Mouse (Mus musculus) erythroblast, embryonic 14.5 days (primary cell): ENCODE results near the gene Ap2b1. TPM values are rescaled to one million over a fixed set of nuclear protein-coding genes. Genes with fewer than 3 reads are reported as not detected.

ENCODE experiments used
- H3K27me3 ChIP-seq: 2 replicates; pipeline ENCODE4 v1.6.1; 2012; ENCODE audit warnings: inconsistent platforms; ENCODE audit not compliant: control insufficient read depth
- H3K36me3 ChIP-seq: 2 replicates; pipeline ENCODE4 v1.6.1; 2012; ENCODE audit warnings: mild to moderate bottlenecking, inconsistent platforms; ENCODE audit not compliant: control insufficient read depth
- H3K4me1 ChIP-seq: 2 replicates; pipeline ENCODE4 v1.6.1; 2012; ENCODE audit warnings: inconsistent platforms; ENCODE audit not compliant: control insufficient read depth
- H3K4me3 ChIP-seq: replicated peaks from 2 replicates; pipeline ENCODE3; 2012; ENCODE audit warnings: moderate library complexity, mild to moderate bottlenecking, inconsistent platforms
- H3K9me3 ChIP-seq: 2 replicates; pipeline ENCODE4 v1.6.1; 2012; ENCODE audit warnings: low read length, inconsistent platforms, mixed read lengths; ENCODE audit not compliant: control insufficient read depth
- GATA1 ChIP-seq: IDR thresholded peaks from 2 replicates; pipeline ENCODE4 v1.6.1; 2012; ENCODE audit warnings: low read length, inconsistent platforms, mixed read lengths
- TAL1 ChIP-seq: IDR thresholded peaks from 3 replicates; pipeline ENCODE4 v1.6.1; 2012; ENCODE audit warnings: low read length, inconsistent platforms, mixed read lengths
- polyA plus RNA-seq: library from polyadenylated mRNA; stranded (reverse); fragments of >175 nt; gene quantifications from 2 replicates; pipeline ENCODE4 v1.2.3, GENCODE M21; 2012

Gene Ap2b1
- polyA plus RNA-seq, 1 experiment: 1.5 TPM

GRCm38 (mm10) chr11:83293182-83293581 lies 5.6 kb upstream of the Ap2b1 start:
- no peaks in the 10 kb centered on the region for H3K27me3 ChIP-seq
- H3K36me3 ChIP-seq: peaks cover 58% of the 10 kb centered on the region
- TF ChIP-seq GATA1 (no peak), TAL1 (no peak)
- H3K9me3 ChIP-seq: no peaks in the 10 kb centered on the region
- H3K4me1 ChIP-seq: peaks cover 83% of the 10 kb centered on the region
- peak overlapping the region; percentile 98 for H3K4me3 ChIP-seq

DNA sequence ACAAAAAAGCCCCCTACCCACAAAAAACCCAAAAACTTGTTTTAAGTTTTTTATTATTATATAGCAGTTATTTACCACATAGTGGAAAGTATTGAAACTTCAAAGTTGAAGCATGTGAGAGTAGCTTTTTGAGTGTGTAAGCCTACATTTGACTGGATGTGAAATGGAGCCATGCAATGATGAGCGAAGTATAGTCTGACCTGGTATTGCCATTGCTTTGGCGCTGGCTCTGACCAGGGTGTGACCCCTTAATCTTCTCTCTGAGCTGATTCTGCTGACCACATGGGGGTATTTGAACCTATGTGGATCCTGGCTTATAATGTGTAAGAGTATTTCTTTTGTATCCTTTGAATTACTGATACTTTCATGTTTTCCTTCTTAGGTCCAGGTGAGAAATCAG lies 4.7 kb upstream of the Ap2b1 start:
- H3K36me3 ChIP-seq: peaks cover 59% of the 10 kb centered on the region
- peak overlapping the region; percentile 98 for H3K4me3 ChIP-seq
- H3K27me3 ChIP-seq: no peaks in the 10 kb centered on the region
- TF ChIP-seq GATA1 (no peak), TAL1 (no peak)
- H3K4me1 ChIP-seq: peaks cover 82% of the 10 kb centered on the region
- no peaks in the 10 kb centered on the region for H3K9me3 ChIP-seq

GRCm38 (mm10) chr11:83297816-83298215 lies 1.0 kb upstream of the Ap2b1 start:
- no peak for TF ChIP-seq GATA1
- Histone ChIP-seq H3K36me3 (peaks cover 67% of the 10 kb centered on the region), H3K9me3 (no peaks in the 10 kb centered on the region), H3K27me3 (no peaks in the 10 kb centered on the region), H3K4me1 (peaks cover 85% of the 10 kb centered on the region), H3K4me3 (peak overlapping the region; percentile 95)

GRCm38 (mm10) chr11:83299724-83300123 lies 900 bp downstream of the Ap2b1 start:
- peaks cover 51% of the 10 kb centered on the region for H3K36me3 ChIP-seq
- TF ChIP-seq GATA1 (no peak), TAL1 (no peak)
- peaks cover 88% of the 10 kb centered on the region for H3K4me1 ChIP-seq
- no peaks in the 10 kb centered on the region for H3K27me3 ChIP-seq
- H3K9me3 ChIP-seq: no peaks in the 10 kb centered on the region
- peak overlapping the region; percentile 95 for H3K4me3 ChIP-seq

DNA sequence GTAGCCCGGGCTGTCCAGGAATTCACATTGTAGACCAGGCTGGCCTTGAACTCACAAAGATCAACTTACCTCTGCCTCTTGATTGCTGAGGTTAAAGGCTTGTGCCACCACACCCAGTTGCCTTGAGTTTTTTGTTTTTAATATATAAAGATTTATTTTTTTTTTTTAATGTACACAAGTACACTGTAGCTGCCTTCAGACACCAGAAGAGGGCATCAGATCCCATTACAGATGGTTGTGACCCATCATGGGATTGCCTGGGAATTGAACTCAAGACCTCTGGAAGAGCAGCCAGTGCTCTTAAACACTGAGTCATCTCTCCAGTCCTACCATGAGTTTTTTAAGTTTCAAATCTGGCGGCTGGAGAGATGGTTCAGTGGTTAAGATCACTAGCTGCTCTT lies 2.6 kb downstream of the Ap2b1 start:
- H3K27me3 ChIP-seq: no peaks in the 10 kb centered on the region
- TF ChIP-seq TAL1: no peak
- no peak for TF ChIP-seq GATA1

GRCm38 (mm10) chr11:83302124-83302523 lies 3.3 kb downstream of the Ap2b1 start:
- TF ChIP-seq TAL1 (no peak), GATA1 (no peak)
- H3K4me1 ChIP-seq: peaks cover 72% of the 10 kb centered on the region
- no peaks in the 10 kb centered on the region for H3K9me3 ChIP-seq
- peak overlapping the region; percentile 70 for H3K4me3 ChIP-seq
- H3K27me3 ChIP-seq: no peaks in the 10 kb centered on the region
- H3K36me3 ChIP-seq: peaks cover 35% of the 10 kb centered on the region

More for the DNA sequence above, 2.6 kb downstream of the Ap2b1 start:
- Histone ChIP-seq H3K9me3 (no peaks in the 10 kb centered on the region), H3K4me1 (peaks cover 77% of the 10 kb centered on the region), H3K36me3 (peaks cover 37% of the 10 kb centered on the region), H3K4me3 (peak overlapping the region; percentile 70)

GRCm38 (mm10) chr11:83302526-83303251 lies 3.9 kb downstream of the Ap2b1 start, which contains the start of gene Pex12:
Pex12 (minus strand) TSS chr11:83302586.
- Histone ChIP-seq H3K4me1 (peaks cover 66% of the 10 kb centered on the region), H3K27me3 (no peaks in the 10 kb centered on the region), H3K36me3 (peaks cover 32% of the 10 kb centered on the region), H3K9me3 (no peaks in the 10 kb centered on the region), H3K4me3 (peak within 1 kb of the TSS; percentile 70)
- TF ChIP-seq GATA1 (no peak), TAL1 (no peak)

DNA sequence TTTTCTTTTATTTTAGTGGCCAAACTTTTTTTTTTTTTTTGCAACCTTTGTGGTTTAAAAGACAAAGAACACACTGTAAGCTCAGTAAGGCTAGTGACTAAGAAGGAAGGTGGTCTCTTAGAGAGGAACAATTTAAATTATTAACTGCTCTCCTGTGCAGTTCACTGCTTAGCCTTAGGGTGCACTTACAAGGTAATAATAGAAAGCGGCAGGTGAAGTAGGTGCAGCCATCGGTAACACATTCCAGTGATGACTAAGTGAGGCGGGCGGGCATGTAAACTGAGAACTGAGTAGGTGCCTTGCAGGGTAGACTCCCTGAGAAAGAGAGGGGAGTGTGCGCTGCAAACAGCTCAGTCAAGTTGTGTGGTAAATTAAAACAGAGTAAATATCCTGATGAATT lies 4.9 kb downstream of the Ap2b1 start:
- no peaks in the 10 kb centered on the region for H3K9me3 ChIP-seq
- H3K27me3 ChIP-seq: no peaks in the 10 kb centered on the region
- no peak for TF ChIP-seq GATA1
- TF ChIP-seq TAL1: no peak
- H3K4me3 ChIP-seq: peak overlapping the region; percentile 70
- H3K4me1 ChIP-seq: peaks cover 56% of the 10 kb centered on the region
- peaks cover 36% of the 10 kb centered on the region for H3K36me3 ChIP-seq

GRCm38 (mm10) chr11:83304485-83304884 lies 5.7 kb downstream of the Ap2b1 start:
- H3K27me3 ChIP-seq: no peaks in the 10 kb centered on the region
- TF ChIP-seq TAL1: no peak
- TF ChIP-seq GATA1: no peak
- H3K9me3 ChIP-seq: no peaks in the 10 kb centered on the region
- no peak overlapping the region for H3K4me3 ChIP-seq
- H3K36me3 ChIP-seq: peaks cover 43% of the 10 kb centered on the region
- peaks cover 51% of the 10 kb centered on the region for H3K4me1 ChIP-seq

DNA sequence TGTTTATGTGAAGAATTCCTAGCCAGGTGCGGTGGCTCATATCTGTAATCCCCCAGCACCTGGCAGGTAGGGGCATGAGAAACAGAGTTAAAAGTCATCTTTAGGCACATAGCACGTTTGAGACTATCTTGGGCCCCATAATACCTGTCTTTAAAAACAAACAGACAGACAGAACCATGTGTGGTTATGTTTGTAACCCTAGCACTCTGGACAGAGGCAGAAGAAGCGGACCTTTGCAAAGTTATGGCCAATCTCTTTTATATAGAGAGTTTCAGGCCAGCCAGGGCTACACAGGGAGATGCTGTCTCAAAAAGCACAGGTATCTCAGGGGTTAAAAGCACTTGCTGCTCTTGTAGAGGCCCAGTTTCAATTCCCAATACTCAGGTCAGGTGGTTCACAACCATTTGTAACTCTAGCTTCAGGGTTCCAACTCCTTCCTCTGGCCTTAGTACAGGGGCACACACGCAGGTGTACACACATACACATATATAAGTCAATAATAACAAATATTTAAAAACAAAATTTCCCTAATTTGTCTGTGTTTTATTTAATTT lies 8.0 kb downstream of the Ap2b1 start:
- TF ChIP-seq TAL1 (no peak), GATA1 (no peak)
- Histone ChIP-seq H3K27me3 (no peaks in the 10 kb centered on the region), H3K4me3 (no peak overlapping the region), H3K4me1 (peaks cover 33% of the 10 kb centered on the region), H3K36me3 (peaks cover 43% of the 10 kb centered on the region), H3K9me3 (no peaks in the 10 kb centered on the region)
